Mouse (Mus musculus) ES-E14 (cell line): Measurements from ENCODE around the gene Trappc10.

Experiments
- CHD2 ChIP-seq: IDR thresholded peaks from 2 replicates; pipeline ENCODE4 v1.6.1; 2014; ENCODE audit warnings: mild to moderate bottlenecking, low read depth, low read length, inconsistent platforms
- HCFC1 ChIP-seq: IDR thresholded peaks from 2 replicates; pipeline ENCODE4 v1.6.1; 2012; ENCODE audit warnings: low read length, inconsistent platforms, borderline replicate concordance; ENCODE audit not compliant: insufficient read depth
- MAFK ChIP-seq: IDR thresholded peaks from 2 replicates; pipeline ENCODE4 v1.6.1; 2014; ENCODE audit warnings: mild to moderate bottlenecking, low read depth, low read length, inconsistent platforms; ENCODE audit not compliant: insufficient read depth
- ZC3H11A ChIP-seq: IDR thresholded peaks from 2 replicates; pipeline ENCODE4 v1.6.1; 2012; ENCODE audit warnings: low read depth, mild to moderate bottlenecking, inconsistent platforms, low read length, borderline replicate concordance
- ZNF384 ChIP-seq: IDR thresholded peaks from 2 replicates; pipeline ENCODE4 v1.6.1; 2012; ENCODE audit warnings: low read depth, low read length, inconsistent platforms

- TF ChIP-seq HCFC1 (no peak), MAFK (no peak), ZNF384 (no peak), CHD2 (no peak), ZC3H11A (no peak)
These were observed 16.4 kb downstream of the Trappc10 start for GRCm38 (mm10) chr10:78227875-78228559.
